Mouse (Mus musculus): Measurements from ENCODE around the gene Cd200r3.

DNA sequence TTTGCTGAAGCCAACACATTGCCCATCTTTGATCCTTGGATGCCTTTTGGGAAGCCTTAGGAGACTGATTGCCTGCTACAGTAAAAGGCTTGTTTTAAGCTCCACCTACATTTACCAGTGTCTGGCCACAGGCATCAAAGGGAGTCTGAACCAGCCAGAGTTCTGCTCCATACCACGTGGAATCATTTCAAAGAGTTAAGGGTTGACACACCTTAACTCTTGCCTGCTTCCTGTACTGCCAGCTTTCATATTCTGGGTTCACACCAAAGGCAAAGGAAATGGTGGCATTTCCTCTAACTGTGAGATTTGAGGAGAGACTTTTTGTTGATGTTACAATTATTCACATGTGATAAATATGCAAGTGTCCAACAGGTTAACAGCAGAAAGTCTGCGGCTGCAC is 63.5 kb downstream of the Cd200r3 start:
- no peak for TF ChIP-seq CTCF (IDR thresholded peaks at IDR 0.05; ENCODE audit: borderline replicate concordance, control insufficient read depth, extremely low read depth, insufficient read depth, low read length, poor library complexity)
- TF ChIP-seq POLR2A (IDR thresholded peaks at IDR 0.05; ENCODE audit: control insufficient read depth, extremely low read depth, insufficient read depth, low read length, poor library complexity): no peak
